Mouse (Mus musculus): ENCODE data around the gene Ska3. TPM values are rescaled to one million over a fixed set of nuclear protein-coding genes. Genes with fewer than 3 reads are reported as not detected.
A peak's percentile ranks its signal among the peaks of the same experiment; 100 is the strongest.
"Not testable (repeated sequence)": the region's sequence is repeated elsewhere in the genome, so short reads cannot be mapped to it uniquely, and the experiment has no call there.

The Ska3 gene
- polyA plus RNA-seq, 1 experiment from 2014 or later: 40.5 TPM

DNA sequence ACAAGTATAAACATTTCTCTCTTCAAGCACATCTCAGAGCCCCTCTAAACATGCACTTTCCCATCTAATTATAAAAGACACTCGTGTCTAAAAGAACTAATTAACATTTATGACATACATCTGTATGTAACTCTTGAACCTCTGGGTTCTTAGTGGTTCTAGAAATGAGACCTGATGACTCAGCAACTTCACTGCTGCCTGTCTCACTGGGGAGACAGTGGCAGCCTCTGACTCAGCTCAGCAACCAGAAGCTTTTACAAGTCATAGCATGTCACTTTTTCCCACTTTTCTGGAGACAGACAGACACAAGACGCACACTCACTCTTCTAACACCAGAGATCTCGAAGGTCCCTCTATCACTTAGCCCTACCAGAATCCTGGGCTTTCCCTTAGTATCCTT is 24.3 kb upstream of the Ska3 start:
- no peak for ATAC-seq (ENCODE audit: low FRiP score, low TSS enrichment)
- H3K4me1 ChIP-seq (ENCODE audit: insufficient read depth, low read length): no peaks in the 10 kb centered on the region
- H3K9me3 ChIP-seq (ENCODE audit: low read length): no peaks in the 10 kb centered on the region
- H3K9ac ChIP-seq (replicated peaks; ENCODE audit: low read length): no peak overlapping the region
- H3K36me3 ChIP-seq (ENCODE audit: insufficient read depth, low read length): peaks cover 18% of the 10 kb centered on the region; the same call in 1 of the 2 replicates
- H3K4me3 ChIP-seq (ENCODE audit: low read length): no peak overlapping the region
- no peak overlapping the region for H3K27ac ChIP-seq (ENCODE audit: low read length)
- H3K27me3 ChIP-seq (ENCODE audit: insufficient read depth, low read length): no peaks in the 10 kb centered on the region
- WGBS: 88% methylated on average over 3 of the region's 3 CpGs
- no peak overlapping the region for H3K4me2 ChIP-seq (replicated peaks; ENCODE audit: low read depth, low read length)

DNA sequence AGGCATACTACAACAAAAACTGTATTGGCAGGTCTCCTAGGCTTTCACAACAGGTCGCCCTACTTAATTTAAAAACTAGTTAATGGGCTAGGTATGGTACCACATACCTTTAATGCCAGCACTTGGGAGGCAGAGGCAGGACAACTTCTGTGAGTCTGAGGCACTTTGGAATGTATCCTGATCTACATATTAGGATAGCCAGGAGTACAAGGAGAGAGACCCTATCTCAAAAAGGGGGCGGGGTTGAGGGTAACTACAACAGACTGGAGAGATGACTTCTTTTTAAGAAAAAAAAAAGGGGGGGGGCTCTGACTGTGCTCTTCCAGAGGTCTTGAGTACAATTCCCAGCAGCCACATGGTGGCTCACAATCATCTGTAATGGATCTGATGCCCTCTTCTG is 22.7 kb upstream of the Ska3 start:
- Histone ChIP-seq H3K4me2 (replicated peaks; ENCODE audit: low read depth, low read length) (no peak overlapping the region), H3K36me3 (ENCODE audit: insufficient read depth, low read length) (peaks cover 28% of the 10 kb centered on the region), H3K9me3 (ENCODE audit: low read length) (no peaks in the 10 kb centered on the region), H3K27me3 (ENCODE audit: insufficient read depth, low read length) (no peaks in the 10 kb centered on the region), H3K27ac (ENCODE audit: low read length) (no peak overlapping the region), H3K4me1 (ENCODE audit: insufficient read depth, low read length) (no peaks in the 10 kb centered on the region), H3K9ac (replicated peaks; ENCODE audit: low read length) (no peak overlapping the region), H3K4me3 (ENCODE audit: low read length) (no peak overlapping the region)
- ATAC-seq (ENCODE audit: low FRiP score, low TSS enrichment): no peak
- 98% methylated on average over 2 of the region's 2 CpGs for WGBS

GRCm38 (mm10) chr14:57848061-57848460 is 22.1 kb upstream of the Ska3 start:
- WGBS: 88% methylated on average over 5 of the region's 5 CpGs
- not testable (repeated sequence) for H3K9me3 ChIP-seq (ENCODE audit: low read length); H3K4me3 ChIP-seq (ENCODE audit: low read length); H3K27me3 ChIP-seq (ENCODE audit: insufficient read depth, low read length); H3K9ac ChIP-seq (replicated peaks; ENCODE audit: low read length); H3K4me1 ChIP-seq (ENCODE audit: insufficient read depth, low read length); ATAC-seq (ENCODE audit: low FRiP score, low TSS enrichment); H3K4me2 ChIP-seq (replicated peaks; ENCODE audit: low read depth, low read length); H3K27ac ChIP-seq (ENCODE audit: low read length)
- H3K36me3 ChIP-seq (ENCODE audit: insufficient read depth, low read length): peaks cover 27% of the 10 kb centered on the region

- no peak overlapping the region for H3K4me3 ChIP-seq (ENCODE audit: low read length)
- 95% methylated on average over 3 of the region's 3 CpGs for WGBS
- H3K27ac ChIP-seq (ENCODE audit: low read length): no peak overlapping the region
- H3K4me2 ChIP-seq (replicated peaks; ENCODE audit: low read depth, low read length): no peak overlapping the region
- H3K9me3 ChIP-seq (ENCODE audit: low read length): no peaks in the 10 kb centered on the region
- no peaks in the 10 kb centered on the region for H3K4me1 ChIP-seq (ENCODE audit: insufficient read depth, low read length)
- no peak for ATAC-seq (ENCODE audit: low FRiP score, low TSS enrichment)
- no peak overlapping the region for H3K9ac ChIP-seq (replicated peaks; ENCODE audit: low read length)
- H3K36me3 ChIP-seq (ENCODE audit: insufficient read depth, low read length): peaks cover 33% of the 10 kb centered on the region
- H3K27me3 ChIP-seq (ENCODE audit: insufficient read depth, low read length): no peaks in the 10 kb centered on the region
Observed at GRCm38 (mm10) chr14:57844535-57844934, 18.6 kb upstream of the Ska3 start.

GRCm38 (mm10) chr14:57835157-57835556 is 9.2 kb upstream of the Ska3 start:
- H3K9ac ChIP-seq (replicated peaks; ENCODE audit: low read length): no peak overlapping the region
- H3K27ac ChIP-seq (ENCODE audit: low read length): no peak overlapping the region
- H3K4me2 ChIP-seq (replicated peaks; ENCODE audit: low read depth, low read length): no peak overlapping the region
- ATAC-seq (ENCODE audit: low FRiP score, low TSS enrichment): no peak
- no peaks in the 10 kb centered on the region for H3K9me3 ChIP-seq (ENCODE audit: low read length)
- H3K27me3 ChIP-seq (ENCODE audit: insufficient read depth, low read length): no peaks in the 10 kb centered on the region
- H3K4me3 ChIP-seq (ENCODE audit: low read length): no peak overlapping the region
- H3K4me1 ChIP-seq (ENCODE audit: insufficient read depth, low read length): no peaks in the 10 kb centered on the region
- H3K36me3 ChIP-seq (ENCODE audit: insufficient read depth, low read length): peaks cover 31% of the 10 kb centered on the region
- WGBS: 86% methylated on average over 10 of the region's 10 CpGs

DNA sequence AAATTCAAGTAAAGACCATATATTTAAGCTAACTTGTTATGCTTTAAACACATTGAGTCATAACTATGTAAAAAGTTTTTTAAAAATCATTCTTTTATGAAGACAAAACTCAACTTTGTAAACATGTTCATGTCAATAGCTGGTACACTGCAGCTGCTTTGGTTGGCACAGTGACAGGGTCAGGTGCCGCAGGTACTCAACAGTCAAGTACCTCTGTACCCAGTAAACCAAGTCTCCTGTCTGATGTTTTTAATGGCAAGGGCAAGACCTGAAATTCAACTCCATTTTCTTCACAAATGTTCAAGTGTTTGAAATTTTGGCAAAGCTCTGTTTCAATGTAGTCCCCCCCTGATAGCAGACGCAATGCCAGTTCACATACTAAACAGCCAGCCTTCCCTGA is 7.5 kb upstream of the Ska3 start:
- Histone ChIP-seq H3K27ac (ENCODE audit: low read length) (no peak overlapping the region), H3K4me1 (ENCODE audit: insufficient read depth, low read length) (no peaks in the 10 kb centered on the region), H3K9me3 (ENCODE audit: low read length) (no peaks in the 10 kb centered on the region), H3K4me2 (replicated peaks; ENCODE audit: low read depth, low read length) (no peak overlapping the region), H3K4me3 (ENCODE audit: low read length) (no peak overlapping the region), H3K36me3 (ENCODE audit: insufficient read depth, low read length) (peaks cover 20% of the 10 kb centered on the region), H3K9ac (replicated peaks; ENCODE audit: low read length) (no peak overlapping the region), H3K27me3 (ENCODE audit: insufficient read depth, low read length) (no peaks in the 10 kb centered on the region)
- ATAC-seq (ENCODE audit: low FRiP score, low TSS enrichment): no peak
- WGBS: 95% methylated on average over 2 of the region's 2 CpGs

GRCm38 (mm10) chr14:57827284-57827683 is 1.3 kb upstream of the Ska3 start:
- Histone ChIP-seq H3K9me3 (ENCODE audit: low read length) (no peaks in the 10 kb centered on the region), H3K27me3 (ENCODE audit: insufficient read depth, low read length) (no peaks in the 10 kb centered on the region), H3K4me1 (ENCODE audit: insufficient read depth, low read length) (peaks cover 24% of the 10 kb centered on the region), H3K36me3 (ENCODE audit: insufficient read depth, low read length) (0 out of 2 replicates have a peak, but pooled peaks cover 1% of the 10 kb centered on the region), H3K27ac (ENCODE audit: low read length) (peak overlapping the region; percentile 95; the same call in 1 of the 2 replicates), H3K4me2 (replicated peaks; ENCODE audit: low read depth, low read length) (peak overlapping the region; percentile 69), H3K4me3 (ENCODE audit: low read length) (peak overlapping the region; percentile 91), H3K9ac (replicated peaks; ENCODE audit: low read length) (peak overlapping the region; percentile 83)
- WGBS: 65% methylated on average over 1 of the region's 1 CpGs
- no peak for ATAC-seq (ENCODE audit: low FRiP score, low TSS enrichment)

GRCm38 (mm10) chr14:57820839-57821238 is 5.1 kb downstream of the Ska3 start:
- Histone ChIP-seq H3K9me3 (ENCODE audit: low read length) (no peaks in the 10 kb centered on the region), H3K4me2 (replicated peaks; ENCODE audit: low read depth, low read length) (no peak overlapping the region), H3K36me3 (ENCODE audit: insufficient read depth, low read length) (peaks cover 45% of the 10 kb centered on the region), H3K4me1 (ENCODE audit: insufficient read depth, low read length) (peaks cover 10% of the 10 kb centered on the region), H3K9ac (replicated peaks; ENCODE audit: low read length) (no peak overlapping the region), H3K4me3 (ENCODE audit: low read length) (no peak overlapping the region), H3K27me3 (ENCODE audit: insufficient read depth, low read length) (no peaks in the 10 kb centered on the region), H3K27ac (ENCODE audit: low read length) (no peak overlapping the region)
- 89% methylated on average over 4 of the region's 4 CpGs for WGBS
- ATAC-seq (ENCODE audit: low FRiP score, low TSS enrichment): no peak

DNA sequence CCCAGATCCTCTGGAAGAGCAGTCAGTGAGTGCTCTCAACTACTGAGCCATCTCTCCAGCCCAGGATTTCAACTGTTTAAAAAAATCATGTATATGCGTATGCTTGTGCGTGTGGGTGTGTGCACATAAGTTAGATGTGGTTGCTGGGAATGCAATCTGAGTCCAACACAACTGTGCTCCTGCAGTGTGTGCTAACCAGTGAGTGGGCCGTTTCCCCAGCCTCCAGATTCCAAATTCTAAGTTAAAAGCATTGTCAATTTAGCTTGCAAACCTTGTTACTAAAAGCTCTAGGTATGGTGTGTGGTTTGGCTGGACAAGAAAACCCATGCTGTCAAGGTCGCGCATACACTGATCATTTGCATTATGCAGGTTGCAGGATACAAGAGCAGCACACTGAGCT is 14.1 kb downstream of the Ska3 start:
- H3K36me3 ChIP-seq (ENCODE audit: insufficient read depth, low read length): peaks cover 57% of the 10 kb centered on the region
- H3K27me3 ChIP-seq (ENCODE audit: insufficient read depth, low read length): no peaks in the 10 kb centered on the region
- no peak for ATAC-seq (ENCODE audit: low FRiP score, low TSS enrichment)
- no peak overlapping the region for H3K27ac ChIP-seq (ENCODE audit: low read length)
- H3K4me2 ChIP-seq (replicated peaks; ENCODE audit: low read depth, low read length): no peak overlapping the region
- H3K4me3 ChIP-seq (ENCODE audit: low read length): no peak overlapping the region
- H3K9me3 ChIP-seq (ENCODE audit: low read length): no peaks in the 10 kb centered on the region
- no peak overlapping the region for H3K9ac ChIP-seq (replicated peaks; ENCODE audit: low read length)
- no peaks in the 10 kb centered on the region for H3K4me1 ChIP-seq (ENCODE audit: insufficient read depth, low read length)
- 93% methylated on average over 5 of the region's 5 CpGs for WGBS

DNA sequence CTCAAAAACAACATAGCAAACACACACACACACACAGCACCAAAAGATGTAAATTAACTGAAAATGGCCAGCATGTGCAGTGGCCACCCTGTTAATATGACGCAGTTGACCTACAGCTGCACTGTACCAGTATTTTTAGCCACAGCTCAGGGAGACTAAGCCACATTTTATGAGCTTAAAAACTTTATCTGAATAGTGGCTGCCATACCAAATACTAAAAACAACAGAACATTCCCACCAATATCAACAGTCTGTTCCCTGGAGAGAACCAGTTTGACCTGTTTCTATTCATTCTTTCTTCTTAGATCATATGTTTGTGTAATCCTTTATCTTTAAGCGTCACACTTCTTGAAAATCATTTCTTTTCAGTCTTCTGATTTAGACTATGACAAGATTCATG is 15.1 kb downstream of the Ska3 start:
- H3K4me2 ChIP-seq (replicated peaks; ENCODE audit: low read depth, low read length): no peak overlapping the region
- no peak for ATAC-seq (ENCODE audit: low FRiP score, low TSS enrichment)
- H3K27me3 ChIP-seq (ENCODE audit: insufficient read depth, low read length): no peaks in the 10 kb centered on the region
- H3K36me3 ChIP-seq (ENCODE audit: insufficient read depth, low read length): peaks cover 60% of the 10 kb centered on the region
- no peak overlapping the region for H3K9ac ChIP-seq (replicated peaks; ENCODE audit: low read length)
- H3K9me3 ChIP-seq (ENCODE audit: low read length): no peaks in the 10 kb centered on the region
- H3K4me3 ChIP-seq (ENCODE audit: low read length): no peak overlapping the region
- WGBS: 80% methylated on average over 2 of the region's 2 CpGs
- no peak overlapping the region for H3K27ac ChIP-seq (ENCODE audit: low read length)
- H3K4me1 ChIP-seq (ENCODE audit: insufficient read depth, low read length): no peaks in the 10 kb centered on the region

Measured in kidney, embryonic 16.5 days (tissue).